Mouse (Mus musculus) right cerebral cortex, adult 18-20 months (tissue): ENCODE measurements around the gene Susd3.
A peak's percentile ranks its signal among the peaks of the same experiment; 100 is the strongest.

Experiments used
- DNase-seq: peaks from one replicate; pipeline ENCODE4 v3.0.0; 2022; ENCODE audit warnings: mixed read lengths

The Susd3 gene

GRCm38 (mm10) chr13:49209306-49209705 lies 39.2 kb downstream of the Susd3 start:
- DNase-seq: no peak

GRCm38 (mm10) chr13:49206341-49206740 lies 42.2 kb downstream of the Susd3 start:
- no peak for DNase-seq

- DNase-seq: peak; percentile 79
Measured at GRCm38 (mm10) chr13:49205381-49205998, 43.0 kb downstream of the Susd3 start.

- DNase-seq: no peak
Measured at GRCm38 (mm10) chr13:49202556-49202955, 46.0 kb downstream of the Susd3 start.

- no peak for DNase-seq
Measured at GRCm38 (mm10) chr13:49200688-49201087, 47.8 kb downstream of the Susd3 start.

GRCm38 (mm10) chr13:49199891-49200290 lies 48.6 kb downstream of the Susd3 start:
- no peak for DNase-seq

GRCm38 (mm10) chr13:49198734-49199133 lies 49.8 kb downstream of the Susd3 start:
- DNase-seq: no peak

GRCm38 (mm10) chr13:49196766-49197165 lies 51.7 kb downstream of the Susd3 start:
- DNase-seq: no peak

- no peak for DNase-seq
Measured at GRCm38 (mm10) chr13:49196211-49196610, 52.3 kb downstream of the Susd3 start.

GRCm38 (mm10) chr13:49195651-49196050 lies 52.9 kb downstream of the Susd3 start:
- DNase-seq: no peak

- no peak for DNase-seq
Measured at GRCm38 (mm10) chr13:49194811-49195210, 53.7 kb downstream of the Susd3 start.

- no peak for DNase-seq
Measured at GRCm38 (mm10) chr13:49193650-49194049, 54.9 kb downstream of the Susd3 start.

- DNase-seq: no peak
Measured at GRCm38 (mm10) chr13:49192156-49192855, 56.2 kb downstream of the Susd3 start.

- DNase-seq: no peak
Measured at GRCm38 (mm10) chr13:49191673-49192035, 56.9 kb downstream of the Susd3 start.

GRCm38 (mm10) chr13:49190876-49191672 lies 57.4 kb downstream of the Susd3 start:
- no peak for DNase-seq

- no peak for DNase-seq
Measured at GRCm38 (mm10) chr13:49189970-49190870, 58.3 kb downstream of the Susd3 start.

- no peak for DNase-seq
Measured at GRCm38 (mm10) chr13:49188966-49189360, 59.5 kb downstream of the Susd3 start.

GRCm38 (mm10) chr13:49188219-49188965 lies 60.1 kb downstream of the Susd3 start:
- DNase-seq: no peak

- peak; percentile 82 for DNase-seq
Measured at GRCm38 (mm10) chr13:49187288-49188218, 61.0 kb downstream of the Susd3 start, which contains the start of gene Ninj1. TSS of gene Ninj1 (plus strand) at chr13:49187485.

GRCm38 (mm10) chr13:49186798-49187287 lies 61.7 kb downstream of the Susd3 start:
- DNase-seq: no peak

- no peak for DNase-seq
Measured at GRCm38 (mm10) chr13:49183646-49184045, 64.9 kb downstream of the Susd3 start.
